Mouse (Mus musculus): ENCODE measurements around the gene Ctnnb1. TPM values are rescaled to one million over a fixed set of nuclear protein-coding genes. Genes with fewer than 3 reads are reported as not detected.

Gene Ctnnb1
- polyA plus RNA-seq (2015; fragmentation: Nextera tagmentation; extraction: Ambion mirVana), result 383 and 452 TPM in 2 replicates

- 85% methylated on average over 11 of the region's 11 CpGs for WGBS
- Histone ChIP-seq H3K27me3 (replicated peaks; ENCODE audit: insufficient read depth, low read length) (no peaks in the 10 kb centered on the region), H3K27ac (ENCODE audit: low read length) (no peak within 1 kb of the TSS), H3K4me2 (replicated peaks; ENCODE audit: low read depth, low read length) (no peak within 1 kb of the TSS), H3K4me1 (ENCODE audit: insufficient read depth, low read depth, low read length) (no peaks in the 10 kb centered on the region), H3K9me3 (ENCODE audit: low read length) (no peaks in the 10 kb centered on the region), H3K9ac (replicated peaks; ENCODE audit: low read depth) (no peak within 1 kb of the TSS), H3K36me3 (ENCODE audit: insufficient read depth, low read length) (no peaks in the 10 kb centered on the region), H3K4me3 (ENCODE audit: low read depth, low read length) (no peak within 1 kb of the TSS)
- TF ChIP-seq CTCF (IDR thresholded peaks at IDR 0.05), result no peak
- TF ChIP-seq EP300 (IDR thresholded peaks at IDR 0.05), result no peak
- DNase-seq (ENCODE audit: low spot score) (no peak), ATAC-seq (no peak)
Observed at GRCm38 (mm10) chr9:120929081-120929480, at the start of gene Ctnnb1. Gene Ctnnb1, plus strand, starts transcription at chr9:120929216.

- H3K9ac ChIP-seq (replicated peaks; ENCODE audit: low read depth), result no peak overlapping the region
- no peaks in the 10 kb centered on the region for H3K36me3 ChIP-seq (ENCODE audit: insufficient read depth, low read length)
- ATAC-seq (0 out of 2 replicates have a peak, but pooled peaks have one; percentile 16), DNase-seq (ENCODE audit: low spot score) (no peak)
- H3K4me3 ChIP-seq (ENCODE audit: low read depth, low read length), result no peak overlapping the region
- H3K27me3 ChIP-seq (replicated peaks; ENCODE audit: insufficient read depth, low read length), result no peaks in the 10 kb centered on the region
- H3K4me1 ChIP-seq (ENCODE audit: insufficient read depth, low read depth, low read length), result no peaks in the 10 kb centered on the region
- no peak for TF ChIP-seq CTCF (IDR thresholded peaks at IDR 0.05)
- TF ChIP-seq EP300 (IDR thresholded peaks at IDR 0.05), result no peak
- no peaks in the 10 kb centered on the region for H3K9me3 ChIP-seq (ENCODE audit: low read length)
- 64% methylated on average over 9 of the region's 9 CpGs for WGBS
- no peak overlapping the region for H3K27ac ChIP-seq (ENCODE audit: low read length)
- no peak overlapping the region for H3K4me2 ChIP-seq (replicated peaks; ENCODE audit: low read depth, low read length)
Observed at GRCm38 (mm10) chr9:120880286-120880685, 48.7 kb upstream of the Ctnnb1 start.

DNA sequence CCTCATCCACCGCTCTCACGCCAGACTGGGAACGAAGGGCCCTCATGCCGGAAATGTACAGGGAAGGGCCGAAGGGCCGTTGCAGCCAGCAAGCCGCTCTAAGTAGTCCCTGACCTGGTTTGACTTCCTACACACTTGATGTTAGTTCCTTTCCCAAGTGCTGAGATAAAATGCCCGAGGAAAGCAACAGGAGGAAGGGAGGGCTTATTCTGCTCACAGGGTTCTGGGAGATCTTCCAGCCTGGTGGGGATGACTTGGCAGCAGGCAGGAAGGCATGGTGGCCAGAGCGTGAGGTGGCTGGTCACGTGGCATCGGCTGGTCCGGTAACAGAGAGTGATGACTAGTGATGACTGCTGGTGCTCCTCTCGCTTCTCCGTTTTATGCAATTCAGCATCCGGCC lies 47.9 kb upstream of the Ctnnb1 start:
- 63% methylated on average over 15 of the region's 15 CpGs for WGBS
- no peak for TF ChIP-seq EP300 (IDR thresholded peaks at IDR 0.05)
- Histone ChIP-seq H3K27me3 (replicated peaks; ENCODE audit: insufficient read depth, low read length) (no peaks in the 10 kb centered on the region), H3K9me3 (ENCODE audit: low read length) (no peaks in the 10 kb centered on the region), H3K4me3 (ENCODE audit: low read depth, low read length) (no peak overlapping the region), H3K36me3 (ENCODE audit: insufficient read depth, low read length) (no peaks in the 10 kb centered on the region), H3K9ac (replicated peaks; ENCODE audit: low read depth) (no peak overlapping the region), H3K4me1 (ENCODE audit: insufficient read depth, low read depth, low read length) (no peaks in the 10 kb centered on the region), H3K27ac (ENCODE audit: low read length) (no peak overlapping the region), H3K4me2 (replicated peaks; ENCODE audit: low read depth, low read length) (no peak overlapping the region)
- ATAC-seq (peak; percentile 79), DNase-seq (ENCODE audit: low spot score) (peak; percentile 71)

DNA sequence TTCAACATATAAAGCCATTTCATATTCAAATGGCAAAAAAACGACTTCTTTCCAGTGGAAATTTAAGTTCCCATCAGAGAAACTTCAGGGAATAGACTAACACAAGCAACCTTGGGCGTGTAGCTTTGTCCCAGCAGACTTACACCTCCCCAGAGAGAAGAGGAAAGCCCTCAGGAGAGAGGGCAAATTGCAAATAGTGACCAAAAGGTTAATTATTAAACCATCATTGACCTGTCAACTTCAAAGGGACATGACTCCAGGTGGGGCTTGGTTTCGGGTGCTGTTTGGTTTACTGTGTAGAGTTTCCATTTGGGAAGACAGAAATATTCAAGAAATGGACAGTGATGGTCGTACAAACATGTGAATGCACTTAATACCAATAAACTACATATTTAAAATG lies 47.2 kb upstream of the Ctnnb1 start:
- ATAC-seq (no peak), DNase-seq (ENCODE audit: low spot score) (no peak)
- 61% methylated on average over 4 of the region's 4 CpGs for WGBS
- Histone ChIP-seq H3K27me3 (replicated peaks; ENCODE audit: insufficient read depth, low read length) (no peaks in the 10 kb centered on the region), H3K9me3 (ENCODE audit: low read length) (no peaks in the 10 kb centered on the region), H3K4me3 (ENCODE audit: low read depth, low read length) (no peak overlapping the region), H3K4me1 (ENCODE audit: insufficient read depth, low read depth, low read length) (no peaks in the 10 kb centered on the region), H3K27ac (ENCODE audit: low read length) (no peak overlapping the region), H3K4me2 (replicated peaks; ENCODE audit: low read depth, low read length) (no peak overlapping the region), H3K36me3 (ENCODE audit: insufficient read depth, low read length) (no peaks in the 10 kb centered on the region), H3K9ac (replicated peaks; ENCODE audit: low read depth) (no peak overlapping the region)
- no peak for TF ChIP-seq EP300 (IDR thresholded peaks at IDR 0.05)
- TF ChIP-seq CTCF (IDR thresholded peaks at IDR 0.05), result no peak

- no peak for ATAC-seq
- Histone ChIP-seq H3K36me3 (ENCODE audit: insufficient read depth, low read length) (no peaks in the 10 kb centered on the region), H3K4me2 (replicated peaks; ENCODE audit: low read depth, low read length) (no peak overlapping the region), H3K27ac (ENCODE audit: low read length) (no peak overlapping the region), H3K9ac (replicated peaks; ENCODE audit: low read depth) (no peak overlapping the region), H3K4me3 (ENCODE audit: low read depth, low read length) (no peak overlapping the region), H3K4me1 (ENCODE audit: insufficient read depth, low read depth, low read length) (no peaks in the 10 kb centered on the region), H3K27me3 (replicated peaks; ENCODE audit: insufficient read depth, low read length) (no peaks in the 10 kb centered on the region), H3K9me3 (ENCODE audit: low read length) (no peaks in the 10 kb centered on the region)
- no peak for DNase-seq (ENCODE audit: low spot score)
- 67% methylated on average over 10 of the region's 10 CpGs for WGBS
- no peak for TF ChIP-seq EP300 (IDR thresholded peaks at IDR 0.05)
- no peak for TF ChIP-seq CTCF (IDR thresholded peaks at IDR 0.05)
Observed at GRCm38 (mm10) chr9:120884726-120885125, 44.3 kb upstream of the Ctnnb1 start.

GRCm38 (mm10) chr9:120887631-120888030 lies 41.4 kb upstream of the Ctnnb1 start:
- DNase-seq (ENCODE audit: low spot score) (no peak), ATAC-seq (no peak)
- H3K4me3 ChIP-seq (ENCODE audit: low read depth, low read length), result no peak overlapping the region
- H3K27me3 ChIP-seq (replicated peaks; ENCODE audit: insufficient read depth, low read length), result no peaks in the 10 kb centered on the region
- TF ChIP-seq CTCF (IDR thresholded peaks at IDR 0.05) (no peak), EP300 (IDR thresholded peaks at IDR 0.05) (no peak)
- H3K36me3 ChIP-seq (ENCODE audit: insufficient read depth, low read length), result no peaks in the 10 kb centered on the region
- WGBS, result 76% methylated on average over 2 of the region's 2 CpGs
- H3K4me2 ChIP-seq (replicated peaks; ENCODE audit: low read depth, low read length), result no peak overlapping the region
- no peak overlapping the region for H3K27ac ChIP-seq (ENCODE audit: low read length)
- no peaks in the 10 kb centered on the region for H3K9me3 ChIP-seq (ENCODE audit: low read length)
- no peak overlapping the region for H3K9ac ChIP-seq (replicated peaks; ENCODE audit: low read depth)
- no peaks in the 10 kb centered on the region for H3K4me1 ChIP-seq (ENCODE audit: insufficient read depth, low read depth, low read length)

- DNase-seq (ENCODE audit: low spot score), result peak; percentile 46
- Histone ChIP-seq H3K27ac (ENCODE audit: low read length) (no peak overlapping the region), H3K9ac (replicated peaks; ENCODE audit: low read depth) (no peak overlapping the region), H3K4me2 (replicated peaks; ENCODE audit: low read depth, low read length) (0 out of 2 replicates have a peak overlapping the region, but pooled peaks have one; percentile 17), H3K4me3 (ENCODE audit: low read depth, low read length) (no peak overlapping the region), H3K9me3 (ENCODE audit: low read length) (no peaks in the 10 kb centered on the region), H3K4me1 (ENCODE audit: insufficient read depth, low read depth, low read length) (no peaks in the 10 kb centered on the region; the same call in 1 of the 2 replicates), H3K36me3 (ENCODE audit: insufficient read depth, low read length) (no peaks in the 10 kb centered on the region), H3K27me3 (replicated peaks; ENCODE audit: insufficient read depth, low read length) (no peaks in the 10 kb centered on the region)
- TF ChIP-seq EP300 (IDR thresholded peaks at IDR 0.05) (no peak), CTCF (IDR thresholded peaks at IDR 0.05) (no peak)
- peak; percentile 57 for ATAC-seq
- WGBS, result 89% methylated on average over 11 of the region's 11 CpGs
Observed at GRCm38 (mm10) chr9:120893435-120893834, 35.6 kb upstream of the Ctnnb1 start.
